Mouse (Mus musculus): ENCODE measurements at regions not wholly inside any gene's neighbourhood (a gene's known extent, or its start where the extent isn't known, plus 50 kb on each side); places are given as distances from the start of the nearest gene placed in this dataset.

DNA sequence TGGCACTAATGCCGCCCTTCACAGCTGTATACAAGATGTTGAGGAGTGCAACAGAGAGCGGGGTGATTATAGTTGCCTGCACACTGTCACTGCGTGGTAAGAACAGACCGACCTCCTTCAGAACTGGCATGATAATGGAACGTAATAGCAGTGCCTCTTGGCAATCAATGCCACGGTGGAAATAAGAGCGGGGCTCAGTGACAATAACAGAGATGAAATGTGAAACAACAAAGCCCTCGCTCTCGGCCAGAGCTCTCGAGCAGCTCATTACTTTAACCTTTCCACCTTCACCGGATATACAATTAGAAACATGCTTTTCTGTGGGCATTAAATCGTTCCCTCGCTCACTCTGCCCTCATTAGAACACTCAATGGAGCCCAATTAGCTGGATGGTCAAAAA lies 277.7 kb upstream of the Nt5e start:
- no peak for TF ChIP-seq CTCF (IDR thresholded peaks at IDR 0.05 in 2 of 3, conservative IDR thresholded peaks at IDR 0.05 in 1 of 3; ENCODE audit: control insufficient read depth in 1 of 3, insufficient read depth in 1 of 3, low read depth in 2 of 3, low read length in 3 of 3, poor library complexity in 1 of 3, severe bottlenecking in 1 of 3)
- TF ChIP-seq TAL1 (IDR thresholded peaks at IDR 0.05; ENCODE audit: low read length) = no peak
- TF ChIP-seq POLR2A (IDR thresholded peaks at IDR 0.05; ENCODE audit: control insufficient read depth in 1 of 2, insufficient read depth in 1 of 2, low read depth in 1 of 2, low read length in 2 of 2, poor library complexity in 1 of 2) = no peak
- TF ChIP-seq KAT2A (conservative IDR thresholded peaks at IDR 0.05; ENCODE audit: low read depth, low read length) = no peak
- TF ChIP-seq ZC3H11A (IDR thresholded peaks at IDR 0.05; ENCODE audit: low read depth, low read length) = no peak
- TF ChIP-seq ZMIZ1 (IDR thresholded peaks at IDR 0.05; ENCODE audit: low read depth, low read length) = no peak
- no peak for TF ChIP-seq ZNF384 (IDR thresholded peaks at IDR 0.05; ENCODE audit: low read depth, low read length)
